Mouse (Mus musculus) testis, adult 10 weeks (tissue): ENCODE results near the gene Sec11a. TPM values are rescaled to one million over a fixed set of nuclear protein-coding genes. Genes with fewer than 3 reads are reported as not detected.

Source experiments
- polyA plus RNA-seq: library from polyadenylated mRNA; stranded (reverse); fragments of 350-450 nt; fragmentation: Illumina TruSeq; extraction: RNeasy Lipid Tissue Mini Kit (QIAGEN cat#74804); gene quantifications from one replicate; pipeline ENCODE4 v1.2.3, GENCODE M21; 2014; ENCODE audit warnings: low read depth, low replicate concordance

Gene Sec11a
- 74.2 TPM for polyA plus RNA-seq

DNA sequence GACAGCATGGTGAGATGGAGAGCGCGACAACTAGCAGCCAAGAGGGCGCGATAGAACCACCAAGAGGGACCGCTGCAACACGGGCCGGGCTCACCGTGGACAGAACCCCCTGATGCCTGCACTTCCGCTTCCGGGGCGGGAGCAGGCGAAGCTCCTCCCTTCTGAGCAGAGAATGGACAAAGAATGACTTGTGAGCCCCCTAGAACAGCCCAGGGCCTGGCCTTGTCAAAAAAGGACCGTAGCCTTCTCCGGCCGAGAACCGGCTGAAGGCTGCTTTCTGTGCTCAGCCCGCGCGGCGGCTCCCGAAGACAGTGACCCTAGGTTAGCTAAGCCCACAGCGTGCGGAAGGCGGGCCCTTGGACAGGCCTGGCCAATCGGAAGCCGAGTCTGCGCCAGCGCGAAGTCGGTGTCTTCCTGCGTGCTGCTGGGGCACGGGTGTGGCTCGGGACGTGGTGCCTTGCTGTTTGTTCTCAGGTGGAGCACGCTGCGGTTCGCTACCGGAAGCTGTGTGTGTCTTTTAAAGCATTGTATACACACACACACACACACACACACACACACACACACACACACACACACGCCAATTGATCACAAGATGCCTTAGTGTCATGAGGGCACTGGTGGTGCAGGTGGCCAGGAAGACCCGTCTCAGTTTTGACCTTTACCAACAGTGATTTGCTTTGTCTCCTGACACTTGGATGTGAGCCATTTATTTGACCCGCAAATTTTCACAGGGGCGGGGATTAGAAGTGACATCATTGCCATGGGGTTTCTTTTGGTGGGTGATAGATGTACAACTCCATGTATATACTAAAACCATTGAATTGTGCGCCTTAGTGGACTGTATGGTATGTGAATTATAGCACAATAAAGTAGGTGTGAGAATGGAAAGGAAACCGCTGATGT, at the start of gene Sec11a:
Gene Sec11a, minus strand, starts transcription at position 336 of the 906 bp plus-strand sequence.

GRCm38 (mm10) chr7:80992980-80993833, 45.6 kb upstream of the Sec11a start, which contains the start of gene Zfp592:
Gene Zfp592, plus strand, starts transcription at chr7:80993681.

GRCm38 (mm10) chr7:80904921-80905515, 42.6 kb downstream of the Sec11a start, which contains the start of gene Nmb:
Gene Nmb, minus strand, starts transcription at chr7:80905076.

DNA sequence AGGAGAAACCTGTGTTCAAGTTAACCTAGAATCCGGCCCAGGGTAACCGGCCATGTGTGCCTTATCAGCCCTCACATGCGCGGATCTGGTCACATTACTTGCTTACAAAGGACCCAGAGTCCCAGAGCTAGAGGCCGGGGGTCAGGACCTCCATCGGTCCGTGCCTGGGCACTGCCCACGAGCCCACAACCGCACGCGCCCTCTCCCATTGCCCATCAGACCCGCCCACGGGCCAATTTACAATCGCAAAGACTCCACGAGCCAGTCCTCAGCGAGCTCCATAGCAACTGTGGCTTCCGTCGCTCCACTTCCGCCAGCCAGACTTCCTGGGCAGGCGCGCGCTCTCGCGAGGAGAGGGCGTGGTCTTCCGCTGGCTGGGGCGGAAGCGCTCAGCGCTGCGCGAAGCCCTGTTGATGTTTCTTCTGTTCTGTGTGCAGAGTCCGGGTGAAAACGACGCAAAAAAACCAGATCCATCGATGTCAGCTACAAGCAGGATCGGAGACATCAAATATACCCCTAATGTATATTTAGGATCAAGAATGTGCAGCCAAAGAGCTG, 46.6 kb downstream of the Sec11a start, which contains the start of gene Wdr73:
Gene Wdr73, minus strand, starts transcription at position 326 of the 558 bp plus-strand sequence.

GRCm38 (mm10) chr7:80860729-80861274, 86.8 kb downstream of the Sec11a start, which contains the start of gene Zscan2:
Gene Zscan2, plus strand, starts transcription at chr7:80860920.

Other genes starting within 250 kb of the Sec11a start
- gene Iqgap1, start 121.8 kb downstream of the Sec11a start, polyA plus RNA-seq: 51.5 TPM
- 14.1 TPM for gene Zscan2, start 86.9 kb downstream of the Sec11a start, polyA plus RNA-seq
- 15.9 TPM for gene Wdr73, start 46.5 kb downstream of the Sec11a start, polyA plus RNA-seq
- 2.9 TPM for gene Nmb, start 42.7 kb downstream of the Sec11a start, polyA plus RNA-seq
- gene Zfp592, start 45.9 kb upstream of the Sec11a start, polyA plus RNA-seq: 6.3 TPM
- gene Alpk3, start 109.8 kb upstream of the Sec11a start, polyA plus RNA-seq: 0.04 TPM
- 0.07 TPM for gene Slc28a1, start 167.0 kb upstream of the Sec11a start, polyA plus RNA-seq